Mouse (Mus musculus): ENCODE measurements around the gene Ikzf3. TPM values are rescaled to one million over a fixed set of nuclear protein-coding genes. Genes with fewer than 3 reads are reported as not detected.

Gene Ikzf3
- polyA plus RNA-seq, 1 experiment = not detected

- no peak for TF ChIP-seq POLR2A (IDR thresholded peaks at IDR 0.05; ENCODE audit: insufficient read length, low read depth)
- no peak for TF ChIP-seq TCF3 (IDR thresholded peaks at IDR 0.05; ENCODE audit: insufficient read length, low read depth)
- no peak for TF ChIP-seq MAX (IDR thresholded peaks at IDR 0.05; ENCODE audit: low read depth)
- TF ChIP-seq MYOG (IDR thresholded peaks at IDR 0.05; ENCODE audit: control insufficient read depth in 1 of 3, insufficient read depth in 1 of 3, insufficient read length in 2 of 3, low read depth in 2 of 3) = no peak
- H3K27me3 ChIP-seq (ENCODE audit: control insufficient read depth, insufficient read depth, insufficient read length) = peaks cover 86% of the 10 kb centered on the region
Observed at GRCm38 (mm10) chr11:98463911-98464310, 81.9 kb downstream of the Ikzf3 start.

GRCm38 (mm10) chr11:98462255-98462654 lies 83.6 kb downstream of the Ikzf3 start:
- H3K4me3 ChIP-seq = no peak overlapping the region
- TF ChIP-seq MYOD1 (IDR thresholded peaks at IDR 0.05; ENCODE audit: control insufficient read depth in 1 of 3, insufficient read length in 2 of 3, low read depth in 2 of 3) = no peak
- TF ChIP-seq MYOG (IDR thresholded peaks at IDR 0.05; ENCODE audit: control insufficient read depth in 1 of 3, insufficient read depth in 1 of 3, insufficient read length in 2 of 3, low read depth in 2 of 3) = no peak
- no peak for TF ChIP-seq E2F4 (IDR thresholded peaks at IDR 0.05; ENCODE audit: insufficient read depth)
- TF ChIP-seq CEBPB (IDR thresholded peaks at IDR 0.05; ENCODE audit: insufficient read depth, poor library complexity, severe bottlenecking) = no peak
- no peak for TF ChIP-seq SRF (IDR thresholded peaks at IDR 0.05; ENCODE audit: control insufficient read depth, insufficient read length, low read depth)
- TF ChIP-seq POLR2AphosphoS2 (IDR thresholded peaks at IDR 0.05; ENCODE audit: insufficient read length, low read depth) = no peak
- TF ChIP-seq POLR2A (IDR thresholded peaks at IDR 0.05; ENCODE audit: insufficient read length, low read depth) = no peak
- TF ChIP-seq TCF12 (IDR thresholded peaks at IDR 0.05; ENCODE audit: insufficient read depth, poor library complexity, severe bottlenecking) = no peak
- no peak for TF ChIP-seq REST (IDR thresholded peaks at IDR 0.05; ENCODE audit: insufficient read depth, insufficient read length)
- TF ChIP-seq MAX (IDR thresholded peaks at IDR 0.05; ENCODE audit: low read depth) = no peak
- no peak for TF ChIP-seq USF1 (IDR thresholded peaks at IDR 0.05; ENCODE audit: low read depth)
- TF ChIP-seq TCF3 (IDR thresholded peaks at IDR 0.05; ENCODE audit: insufficient read length, low read depth) = no peak
- H3K27me3 ChIP-seq (ENCODE audit: control insufficient read depth, insufficient read depth, insufficient read length) = peaks cover 92% of the 10 kb centered on the region
- no peak overlapping the region for H3ac ChIP-seq (ENCODE audit: control insufficient read depth, insufficient read length)
- H3K4me2 ChIP-seq (ENCODE audit: low read depth) = no peak overlapping the region
- H3K79me2 ChIP-seq (ENCODE audit: control insufficient read depth, insufficient read depth) = no peaks in the 10 kb centered on the region
- no peaks in the 10 kb centered on the region for H3K36me3 ChIP-seq (ENCODE audit: control insufficient read depth, insufficient read depth)

More at GRCm38 (mm10) chr11:98463911-98464310, 81.9 kb downstream of the Ikzf3 start:
- H3K36me3 ChIP-seq (ENCODE audit: control insufficient read depth, insufficient read depth) = no peaks in the 10 kb centered on the region
- H3ac ChIP-seq (ENCODE audit: control insufficient read depth, insufficient read length) = no peak overlapping the region
- H3K4me2 ChIP-seq (ENCODE audit: low read depth) = no peak overlapping the region
- no peak overlapping the region for H3K4me3 ChIP-seq
- H3K79me2 ChIP-seq (ENCODE audit: control insufficient read depth, insufficient read depth) = no peaks in the 10 kb centered on the region

GRCm38 (mm10) chr11:98461109-98461720 lies 84.6 kb downstream of the Ikzf3 start:
- no peaks in the 10 kb centered on the region for H3K79me2 ChIP-seq (ENCODE audit: control insufficient read depth, insufficient read depth)
- H3ac ChIP-seq (ENCODE audit: control insufficient read depth, insufficient read length) = no peak overlapping the region
- TF ChIP-seq MAX (IDR thresholded peaks at IDR 0.05; ENCODE audit: low read depth) (no peak), SRF (IDR thresholded peaks at IDR 0.05; ENCODE audit: control insufficient read depth, insufficient read length, low read depth) (no peak), MYOG (IDR thresholded peaks at IDR 0.05; ENCODE audit: control insufficient read depth in 1 of 3, insufficient read depth in 1 of 3, insufficient read length in 2 of 3, low read depth in 2 of 3) (no peak), REST (IDR thresholded peaks at IDR 0.05; ENCODE audit: insufficient read depth, insufficient read length) (no peak), E2F4 (IDR thresholded peaks at IDR 0.05; ENCODE audit: insufficient read depth) (no peak), USF1 (IDR thresholded peaks at IDR 0.05; ENCODE audit: low read depth) (no peak), CEBPB (IDR thresholded peaks at IDR 0.05; ENCODE audit: insufficient read depth, poor library complexity, severe bottlenecking) (no peak), MYOD1 (IDR thresholded peaks at IDR 0.05; ENCODE audit: control insufficient read depth in 1 of 3, insufficient read length in 2 of 3, low read depth in 2 of 3) (no peak)
- no peak overlapping the region for H3K4me3 ChIP-seq
- no peaks in the 10 kb centered on the region for H3K36me3 ChIP-seq (ENCODE audit: control insufficient read depth, insufficient read depth)
- H3K4me2 ChIP-seq (ENCODE audit: low read depth) = no peak overlapping the region
- peaks cover 82% of the 10 kb centered on the region for H3K27me3 ChIP-seq (ENCODE audit: control insufficient read depth, insufficient read depth, insufficient read length)

- no peak overlapping the region for H3ac ChIP-seq (ENCODE audit: control insufficient read depth, insufficient read length)
- H3K27me3 ChIP-seq (ENCODE audit: control insufficient read depth, insufficient read depth, insufficient read length) = peaks cover 78% of the 10 kb centered on the region
- no peak overlapping the region for H3K4me2 ChIP-seq (ENCODE audit: low read depth)
- no peaks in the 10 kb centered on the region for H3K36me3 ChIP-seq (ENCODE audit: control insufficient read depth, insufficient read depth)
- H3K79me2 ChIP-seq (ENCODE audit: control insufficient read depth, insufficient read depth) = no peaks in the 10 kb centered on the region
- no peak overlapping the region for H3K4me3 ChIP-seq
- TF ChIP-seq POLR2AphosphoS2 (IDR thresholded peaks at IDR 0.05; ENCODE audit: insufficient read length, low read depth) (no peak), MYOG (IDR thresholded peaks at IDR 0.05; ENCODE audit: control insufficient read depth in 1 of 3, insufficient read depth in 1 of 3, insufficient read length in 2 of 3, low read depth in 2 of 3) (no peak), USF1 (IDR thresholded peaks at IDR 0.05; ENCODE audit: low read depth) (no peak), REST (IDR thresholded peaks at IDR 0.05; ENCODE audit: insufficient read depth, insufficient read length) (no peak), TCF12 (IDR thresholded peaks at IDR 0.05; ENCODE audit: insufficient read depth, poor library complexity, severe bottlenecking) (no peak), E2F4 (IDR thresholded peaks at IDR 0.05; ENCODE audit: insufficient read depth) (no peak), MAX (IDR thresholded peaks at IDR 0.05; ENCODE audit: low read depth) (no peak), SRF (IDR thresholded peaks at IDR 0.05; ENCODE audit: control insufficient read depth, insufficient read length, low read depth) (no peak), TCF3 (IDR thresholded peaks at IDR 0.05; ENCODE audit: insufficient read length, low read depth) (no peak), CEBPB (IDR thresholded peaks at IDR 0.05; ENCODE audit: insufficient read depth, poor library complexity, severe bottlenecking) (no peak), MYOD1 (IDR thresholded peaks at IDR 0.05; ENCODE audit: control insufficient read depth in 1 of 3, insufficient read length in 2 of 3, low read depth in 2 of 3) (no peak)
Observed at GRCm38 (mm10) chr11:98459860-98460259, 86.0 kb downstream of the Ikzf3 start.
